Mouse (Mus musculus): ENCODE results near the gene Dop1b. TPM values are rescaled to one million over a fixed set of nuclear protein-coding genes. Genes with fewer than 3 reads are reported as not detected.

Dop1b gene
- polyA plus RNA-seq, 1 experiment from 2014 or later = 5.3 TPM

- 88% methylated on average over 5 of the region's 5 CpGs for WGBS
- peaks cover 31% of the 10 kb centered on the region for H3K4me1 ChIP-seq
- H3K36me3 ChIP-seq = no peaks in the 10 kb centered on the region
- H3K27ac ChIP-seq = no peak overlapping the region
- H3K9me3 ChIP-seq (replicated peaks) = no peaks in the 10 kb centered on the region
- no peaks in the 10 kb centered on the region for H3K27me3 ChIP-seq (ENCODE audit: low read depth, poor library complexity, severe bottlenecking)
- no peak for DNase-seq (ENCODE audit: low spot score)
- H3K4me3 ChIP-seq = no peak overlapping the region
Measured at GRCm38 (mm10) chr16:93794845-93795244, 83.1 kb downstream of the Dop1b start.

DNA sequence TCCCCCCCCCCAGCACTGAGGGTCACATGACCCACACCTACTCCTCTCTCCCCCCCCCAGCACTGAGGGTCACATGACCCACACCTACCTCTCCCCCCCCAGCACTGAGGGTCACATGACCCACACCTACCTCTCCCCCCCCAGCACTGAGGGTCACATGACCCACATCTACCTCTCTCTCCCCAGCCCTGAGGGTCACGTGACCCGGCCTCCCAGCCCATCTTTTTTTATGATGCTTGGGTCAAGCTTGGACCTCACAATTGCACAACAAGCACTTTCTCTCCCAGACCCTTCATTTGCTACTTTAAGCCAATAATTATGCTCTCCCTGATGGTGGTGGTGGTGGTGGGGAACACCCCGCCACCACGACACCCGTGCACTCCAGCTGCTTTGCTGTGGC, 83.7 kb downstream of the Dop1b start:
- peaks cover 28% of the 10 kb centered on the region for H3K4me1 ChIP-seq
- H3K27me3 ChIP-seq (ENCODE audit: low read depth, poor library complexity, severe bottlenecking) = no peaks in the 10 kb centered on the region
- H3K9me3 ChIP-seq (replicated peaks) = no peaks in the 10 kb centered on the region
- WGBS = 98% methylated on average over 5 of the region's 5 CpGs
- H3K36me3 ChIP-seq = no peaks in the 10 kb centered on the region
- no peak overlapping the region for H3K4me3 ChIP-seq
- no peak overlapping the region for H3K27ac ChIP-seq
- DNase-seq (ENCODE audit: low spot score) = no peak

DNA sequence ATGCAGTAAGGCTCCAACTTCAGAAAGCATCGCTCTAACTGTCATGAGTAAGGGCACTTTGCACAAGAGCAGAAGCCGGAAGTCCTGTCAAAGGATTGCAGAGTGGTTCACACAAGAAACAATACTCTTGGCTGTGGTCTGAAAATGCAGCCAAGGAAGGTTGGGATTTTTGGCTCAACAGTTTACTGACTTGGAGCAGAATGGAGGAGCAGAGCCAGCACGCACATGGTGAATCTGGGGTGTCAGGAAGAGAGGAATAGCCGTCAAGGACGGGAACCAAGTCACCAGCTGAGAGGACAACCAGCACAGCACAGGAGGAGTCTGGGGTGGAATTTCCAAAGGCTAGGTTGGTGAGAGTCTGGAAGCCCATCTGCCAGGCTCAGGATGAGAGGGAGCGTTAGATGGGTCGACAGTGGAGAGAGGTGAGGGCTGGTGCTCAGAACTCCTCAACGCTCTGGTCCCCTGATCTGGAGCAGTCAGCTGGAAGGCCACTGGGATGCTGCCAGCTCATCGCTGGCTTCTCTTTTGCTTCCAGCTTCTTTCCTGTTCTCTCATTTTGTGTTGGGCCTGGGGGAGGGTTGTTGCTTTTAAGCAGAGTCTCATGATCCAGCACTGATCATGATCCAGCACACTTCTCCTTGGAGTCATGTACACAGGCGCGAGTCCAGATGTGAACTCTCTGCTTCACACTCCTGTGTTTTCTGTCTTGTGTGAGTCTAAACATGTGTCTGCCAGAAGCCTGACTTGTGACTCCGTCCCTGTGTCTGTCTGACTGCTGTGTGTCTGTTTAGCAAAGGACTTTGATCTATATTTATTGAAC, 85.5 kb downstream of the Dop1b start:
- 83% methylated on average over 12 of the region's 12 CpGs for WGBS
- Histone ChIP-seq H3K36me3 (no peaks in the 10 kb centered on the region), H3K27me3 (ENCODE audit: low read depth, poor library complexity, severe bottlenecking) (no peaks in the 10 kb centered on the region), H3K27ac (no peak overlapping the region), H3K4me3 (no peak overlapping the region), H3K4me1 (peaks cover 34% of the 10 kb centered on the region), H3K9me3 (replicated peaks) (no peaks in the 10 kb centered on the region)
- DNase-seq (ENCODE audit: low spot score) = no peak

GRCm38 (mm10) chr16:93797841-93798492, 86.3 kb downstream of the Dop1b start:
- no peaks in the 10 kb centered on the region for H3K36me3 ChIP-seq
- no peaks in the 10 kb centered on the region for H3K9me3 ChIP-seq (replicated peaks)
- no peak overlapping the region for H3K4me3 ChIP-seq
- peaks cover 34% of the 10 kb centered on the region for H3K4me1 ChIP-seq
- WGBS = 81% methylated on average over 11 of the region's 11 CpGs
- H3K27me3 ChIP-seq (ENCODE audit: low read depth, poor library complexity, severe bottlenecking) = no peaks in the 10 kb centered on the region
- no peak overlapping the region for H3K27ac ChIP-seq
- DNase-seq (ENCODE audit: low spot score) = no peak

- Histone ChIP-seq H3K36me3 (no peaks in the 10 kb centered on the region), H3K9me3 (replicated peaks) (no peaks in the 10 kb centered on the region), H3K4me3 (no peak overlapping the region), H3K27ac (no peak overlapping the region), H3K27me3 (ENCODE audit: low read depth, poor library complexity, severe bottlenecking) (no peaks in the 10 kb centered on the region), H3K4me1 (peaks cover 34% of the 10 kb centered on the region)
- WGBS = 78% methylated on average over 5 of the region's 5 CpGs
- no peak for DNase-seq (ENCODE audit: low spot score)
Measured at GRCm38 (mm10) chr16:93798623-93799022, 86.9 kb downstream of the Dop1b start.

DNA sequence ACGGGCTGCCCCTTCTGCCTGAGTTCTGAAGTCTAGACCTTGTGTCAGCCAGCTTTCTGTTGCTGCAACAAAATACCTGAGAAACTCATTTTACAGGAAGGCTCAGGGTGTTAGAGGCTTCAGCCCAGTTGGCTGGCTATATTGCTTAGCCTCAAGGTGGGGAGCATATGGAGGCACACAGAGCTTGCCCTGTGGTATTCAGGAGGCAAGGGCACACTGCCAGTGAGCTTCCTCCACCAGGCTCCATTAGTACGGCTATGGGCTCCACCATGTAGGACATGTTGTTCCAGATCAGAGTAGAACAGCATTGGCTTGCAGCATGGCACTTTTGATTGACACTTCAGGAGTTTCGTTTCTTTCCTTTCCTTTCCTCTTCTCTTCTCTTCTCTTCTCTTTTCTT, 87.4 kb downstream of the Dop1b start:
- Histone ChIP-seq H3K36me3 (no peaks in the 10 kb centered on the region), H3K27me3 (ENCODE audit: low read depth, poor library complexity, severe bottlenecking) (no peaks in the 10 kb centered on the region), H3K4me1 (peaks cover 34% of the 10 kb centered on the region), H3K9me3 (replicated peaks) (no peaks in the 10 kb centered on the region), H3K4me3 (no peak overlapping the region), H3K27ac (no peak overlapping the region)
- WGBS = 87% methylated on average over 3 of the region's 3 CpGs
- no peak for DNase-seq (ENCODE audit: low spot score)

- H3K36me3 ChIP-seq = no peaks in the 10 kb centered on the region
- 94% methylated on average over 16 of the region's 16 CpGs for WGBS
- DNase-seq (ENCODE audit: low spot score) = no peak
- no peaks in the 10 kb centered on the region for H3K27me3 ChIP-seq (ENCODE audit: low read depth, poor library complexity, severe bottlenecking)
- no peak overlapping the region for H3K4me3 ChIP-seq
- H3K9me3 ChIP-seq (replicated peaks) = no peaks in the 10 kb centered on the region
- H3K4me1 ChIP-seq = peaks cover 34% of the 10 kb centered on the region
- H3K27ac ChIP-seq = no peak overlapping the region
Measured at GRCm38 (mm10) chr16:93799936-93800335, 88.2 kb downstream of the Dop1b start.

DNA sequence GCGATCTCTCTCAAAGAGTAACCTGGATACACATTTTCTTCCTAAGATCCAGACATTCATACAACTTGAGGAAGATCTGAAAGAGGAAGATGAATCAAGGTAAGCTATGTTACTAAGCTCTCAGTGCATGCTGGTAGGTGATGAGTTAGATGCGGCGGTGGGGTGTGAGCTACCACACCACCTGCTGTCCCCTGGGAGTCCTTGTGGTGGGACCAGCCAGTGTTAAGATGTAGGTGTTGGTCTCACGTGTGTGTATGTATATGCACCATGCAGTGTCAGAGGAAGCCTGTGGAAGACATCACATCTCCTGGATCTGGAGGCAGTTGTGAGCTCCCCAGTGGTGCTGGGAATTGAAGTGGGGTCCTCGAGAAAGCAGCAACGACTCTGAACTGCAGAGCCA, 95.5 kb downstream of the Dop1b start:
- DNase-seq (ENCODE audit: low spot score) = no peak
- H3K9me3 ChIP-seq (replicated peaks) = peaks cover 3% of the 10 kb centered on the region; the same call in 1 of the 2 replicates
- WGBS = 95% methylated on average over 6 of the region's 6 CpGs
- H3K27ac ChIP-seq = peak overlapping the region; percentile 72; the same call in 1 of the 2 replicates
- H3K4me3 ChIP-seq = no peak overlapping the region
- peaks cover 10% of the 10 kb centered on the region for H3K36me3 ChIP-seq
- H3K4me1 ChIP-seq = peaks cover 41% of the 10 kb centered on the region
- H3K27me3 ChIP-seq (ENCODE audit: low read depth, poor library complexity, severe bottlenecking) = no peaks in the 10 kb centered on the region

DNA sequence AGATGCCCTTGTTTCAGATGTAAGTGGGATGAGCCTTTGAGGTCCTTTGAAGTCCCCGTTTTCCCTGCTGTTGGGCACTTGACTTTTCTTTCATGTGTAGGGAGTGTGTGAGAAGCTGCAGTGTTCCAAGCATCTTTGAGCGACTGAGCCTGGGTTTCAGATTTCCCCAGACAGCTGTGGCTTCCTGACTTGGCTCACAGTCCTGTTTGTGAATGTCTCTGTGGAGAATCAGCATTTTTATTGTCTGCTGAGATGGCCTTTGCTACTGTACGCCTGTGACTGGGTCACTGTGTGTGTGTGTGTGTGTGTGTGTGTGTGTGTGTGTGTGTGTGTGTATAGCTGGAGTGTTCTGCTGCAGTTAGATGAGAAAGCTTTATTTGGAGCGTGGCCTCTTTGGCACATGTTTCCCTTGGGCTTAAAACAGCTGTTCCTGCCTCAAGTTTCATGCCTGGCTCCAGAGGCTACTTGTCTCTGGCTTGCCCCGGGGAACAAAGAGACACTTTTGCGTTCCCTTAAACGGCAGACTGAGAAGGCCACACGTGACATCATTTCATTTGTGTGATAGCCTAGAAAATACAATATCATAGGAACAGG, 96.4 kb downstream of the Dop1b start:
- Histone ChIP-seq H3K4me1 (peaks cover 41% of the 10 kb centered on the region), H3K4me3 (no peak overlapping the region), H3K9me3 (replicated peaks) (peaks cover 4% of the 10 kb centered on the region; the same call in 1 of the 2 replicates), H3K27me3 (ENCODE audit: low read depth, poor library complexity, severe bottlenecking) (no peaks in the 10 kb centered on the region), H3K27ac (peak overlapping the region; percentile 72), H3K36me3 (peaks cover 12% of the 10 kb centered on the region)
- peak; percentile 56 for DNase-seq (ENCODE audit: low spot score)
- 19% methylated on average over 8 of the region's 8 CpGs for WGBS

GRCm38 (mm10) chr16:93815856-93816736, 104.4 kb downstream of the Dop1b start:
- Histone ChIP-seq H3K4me1 (peaks cover 26% of the 10 kb centered on the region), H3K36me3 (peaks cover 12% of the 10 kb centered on the region), H3K4me3 (no peak overlapping the region), H3K27me3 (ENCODE audit: low read depth, poor library complexity, severe bottlenecking) (peaks cover 6% of the 10 kb centered on the region; the same call in 1 of the 2 replicates), H3K9me3 (replicated peaks) (peaks cover 4% of the 10 kb centered on the region; the same call in 1 of the 2 replicates), H3K27ac (peak overlapping the region; percentile 28; the same call in 1 of the 2 replicates)
- DNase-seq (ENCODE audit: low spot score) = no peak
- 61% methylated on average over 20 of the region's 20 CpGs for WGBS

DNA sequence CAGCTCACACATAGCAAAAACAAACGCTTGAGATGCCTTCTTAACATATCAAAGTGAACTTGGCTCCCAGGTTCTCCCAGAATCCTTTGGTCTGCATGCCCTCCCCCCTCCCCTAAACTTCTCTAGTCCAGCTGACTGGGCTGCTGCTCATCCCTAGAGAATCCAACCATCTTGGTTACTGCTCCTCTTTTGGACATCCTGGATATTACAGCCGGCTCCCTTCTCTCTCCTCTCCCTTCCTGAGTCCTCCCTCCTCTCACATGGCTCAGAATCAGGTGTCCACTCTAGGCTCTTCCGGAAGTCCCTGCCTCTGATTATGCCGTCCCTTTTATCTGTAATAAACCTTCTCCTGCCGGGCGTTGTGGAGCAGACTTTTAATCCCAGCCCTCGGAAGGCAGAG, 105.2 kb downstream of the Dop1b start:
- Histone ChIP-seq H3K36me3 (peaks cover 5% of the 10 kb centered on the region), H3K4me1 (peaks cover 26% of the 10 kb centered on the region), H3K27me3 (ENCODE audit: low read depth, poor library complexity, severe bottlenecking) (peaks cover 6% of the 10 kb centered on the region; the same call in 1 of the 2 replicates), H3K9me3 (replicated peaks) (peaks cover 4% of the 10 kb centered on the region; the same call in 1 of the 2 replicates), H3K4me3 (no peak overlapping the region), H3K27ac (peak overlapping the region; percentile 28; the same call in 1 of the 2 replicates)
- no peak for DNase-seq (ENCODE audit: low spot score)
- 72% methylated on average over 7 of the region's 7 CpGs for WGBS

DNA sequence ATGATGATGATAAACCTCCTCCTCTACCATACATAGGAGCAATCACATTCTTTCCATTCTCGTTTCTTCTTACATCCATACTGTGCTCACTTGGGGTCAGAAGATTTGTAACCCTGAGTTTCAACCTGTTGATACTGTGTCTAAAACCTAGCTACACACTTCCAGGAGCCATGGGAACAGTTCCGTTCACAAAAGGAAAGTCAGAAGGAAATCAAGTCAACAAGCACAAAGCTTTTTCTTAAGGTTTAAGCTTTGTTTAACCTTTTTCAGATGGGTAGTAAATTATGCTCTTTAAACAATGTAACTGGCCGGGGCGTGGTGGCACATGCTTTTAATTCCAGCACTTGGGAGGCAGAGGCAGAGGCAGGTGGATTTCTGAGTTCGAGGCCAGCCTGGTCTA, 105.7 kb downstream of the Dop1b start:
- Histone ChIP-seq H3K36me3 (peaks cover under 1% of the 10 kb centered on the region; the same call in 1 of the 2 replicates), H3K27ac (no peak overlapping the region), H3K4me3 (no peak overlapping the region), H3K9me3 (replicated peaks) (no peaks in the 10 kb centered on the region), H3K27me3 (ENCODE audit: low read depth, poor library complexity, severe bottlenecking) (peaks cover 6% of the 10 kb centered on the region; the same call in 1 of the 2 replicates), H3K4me1 (peaks cover 26% of the 10 kb centered on the region)
- DNase-seq (ENCODE audit: low spot score) = no peak
- 70% methylated on average over 5 of the region's 5 CpGs for WGBS
